Comparison of ENCODE assay signal across 20 mouse cellular contexts in genomic region chr10:117120051-117120666, GRCm38 (mm10). TPM values are rescaled to one million over a fixed set of nuclear protein-coding genes. Genes with fewer than 3 reads are reported as not detected.
DNase-seq lines count a peak whose midpoint lies in the region; ATAC-seq and TF ChIP-seq lines count a peak whose summit lies in the region.
"Had no signal": no experiment of that assay in that cellular context is flagged by ENCODE, and none has a peak within 500 bp of the region (broad histone marks: within the 10 kb centered on the region; RNA-seq: fewer than 3 reads in every experiment).

No protein-coding gene starts in this region.

- TF ChIP-seq POLR2A in cerebellum, adult 2 months (IDR thresholded peaks at IDR 0.05; ENCODE audit: borderline replicate concordance, insufficient read depth, low read length), result no peak

- 0 out of 2 replicates have a peak overlapping the region, but pooled peaks have one; percentile 59 for H3K4me2 ChIP-seq in heart, embryonic 13.5 days
- no peak overlapping the region for H3K4me2 ChIP-seq in midbrain, embryonic 11.5 days
- H3K4me2 ChIP-seq in midbrain, embryonic 16.5 days (ENCODE audit: low read length), result no peak overlapping the region
- H3K4me2 ChIP-seq in liver, embryonic 13.5 days, result peak overlapping the region; percentile 48
- H3K4me2 ChIP-seq: embryonic facial prominence, embryonic 13.5 days; hindbrain, embryonic 15.5 days; limb, embryonic 13.5 days; lung, embryonic 14.5 days; neural tube, embryonic 15.5 days had no signal

- H3K27ac ChIP-seq in heart, embryonic 13.5 days (replicated peaks), result 0 out of 2 replicates have a peak overlapping the region, but pooled peaks have one; percentile 25
- no peak overlapping the region for H3K27ac ChIP-seq in midbrain, embryonic 11.5 days (ENCODE audit: low read depth, low read length)
- H3K27ac ChIP-seq in midbrain, embryonic 16.5 days (ENCODE audit: low read length), result no peak overlapping the region
- H3K27ac ChIP-seq in liver, embryonic 13.5 days, result peak overlapping the region; percentile 83
- no peak overlapping the region for H3K27ac ChIP-seq in cerebellum, adult 2 months (ENCODE audit: insufficient read depth, low read length)
- H3K27ac ChIP-seq: embryonic facial prominence, embryonic 13.5 days; hindbrain, embryonic 15.5 days; kidney, postnatal 0 days; limb, embryonic 13.5 days; midbrain, embryonic 10.5 days; neural tube, embryonic 15.5 days had no signal

- 70% methylated on average over 7 of the region's 7 CpGs for WGBS in heart, embryonic 13.5 days
- 92% methylated on average over 7 of the region's 7 CpGs for WGBS in midbrain, embryonic 11.5 days
- 96% methylated on average over 7 of the region's 7 CpGs for WGBS in midbrain, embryonic 16.5 days
- WGBS in liver, embryonic 13.5 days (ENCODE audit: insufficient replicate concordance), result 63% methylated on average over 7 of the region's 7 CpGs
- 95% methylated on average over 7 of the region's 7 CpGs for WGBS in cerebellum, adult 2 months

- no peak for TF ChIP-seq CTCF in cerebellum, adult 2 months (IDR thresholded peaks at IDR 0.05; ENCODE audit: borderline replicate concordance, insufficient read depth, low read depth, low read length)

- peaks cover 5% of the 10 kb centered on the region for H3K36me3 ChIP-seq in heart, embryonic 13.5 days
- H3K36me3 ChIP-seq in midbrain, embryonic 11.5 days (ENCODE audit: control insufficient read depth, insufficient read depth, low read length), result no peaks in the 10 kb centered on the region
- no peaks in the 10 kb centered on the region for H3K36me3 ChIP-seq in midbrain, embryonic 16.5 days (ENCODE audit: control insufficient read depth, insufficient read depth, low read length)
- peaks cover 10% of the 10 kb centered on the region for H3K36me3 ChIP-seq in liver, embryonic 13.5 days
- H3K36me3 ChIP-seq: embryonic facial prominence, embryonic 13.5 days; hindbrain, embryonic 15.5 days; limb, embryonic 13.5 days; midbrain, embryonic 10.5 days; neural tube, embryonic 15.5 days had no signal

- H3K27me3 ChIP-seq in heart, embryonic 13.5 days (replicated peaks), result no peaks in the 10 kb centered on the region
- no peaks in the 10 kb centered on the region for H3K27me3 ChIP-seq in midbrain, embryonic 11.5 days (ENCODE audit: control insufficient read depth, insufficient read depth, low read length)
- no peaks in the 10 kb centered on the region for H3K27me3 ChIP-seq in midbrain, embryonic 16.5 days (ENCODE audit: control insufficient read depth, insufficient read depth, low read depth, low read length)
- no peaks in the 10 kb centered on the region for H3K27me3 ChIP-seq in liver, embryonic 13.5 days
- no peaks in the 10 kb centered on the region for H3K27me3 ChIP-seq in cerebellum, adult 2 months (ENCODE audit: control insufficient read depth, insufficient read depth, low read length)
- H3K27me3 ChIP-seq: embryonic facial prominence, embryonic 13.5 days; hindbrain, embryonic 15.5 days; limb, embryonic 13.5 days; neural tube, embryonic 15.5 days had no signal

- peaks cover 59% of the 10 kb centered on the region for H3K4me1 ChIP-seq in heart, embryonic 13.5 days
- H3K4me1 ChIP-seq in midbrain, embryonic 11.5 days (ENCODE audit: control insufficient read depth, insufficient read depth, low read length), result no peaks in the 10 kb centered on the region
- H3K4me1 ChIP-seq in midbrain, embryonic 16.5 days (ENCODE audit: control insufficient read depth, insufficient read depth, low read length), result peaks cover 5% of the 10 kb centered on the region; the same call in 1 of the 2 replicates
- peaks cover 72% of the 10 kb centered on the region for H3K4me1 ChIP-seq in liver, embryonic 13.5 days (replicated peaks)
- no peaks in the 10 kb centered on the region; the same call in 1 of the 2 replicates for H3K4me1 ChIP-seq in cerebellum, adult 2 months (ENCODE audit: control insufficient read depth, insufficient read depth, low read length)
- H3K4me1 ChIP-seq: hindbrain, embryonic 15.5 days; midbrain, embryonic 10.5 days had no signal

- H3K9ac ChIP-seq in heart, embryonic 13.5 days, result no peak overlapping the region
- H3K9ac ChIP-seq in midbrain, embryonic 11.5 days (ENCODE audit: low read length), result no peak overlapping the region
- H3K9ac ChIP-seq in midbrain, embryonic 16.5 days (ENCODE audit: low read depth, low read length), result no peak overlapping the region
- peak overlapping the region; percentile 26; the same call in 1 of the 2 replicates for H3K9ac ChIP-seq in liver, embryonic 13.5 days
- H3K9ac ChIP-seq: embryonic facial prominence, embryonic 13.5 days; hindbrain, embryonic 15.5 days; limb, embryonic 13.5 days; lung, embryonic 14.5 days; neural tube, embryonic 15.5 days had no signal

- H3K9me3 ChIP-seq in heart, embryonic 13.5 days, result no peaks in the 10 kb centered on the region
- H3K9me3 ChIP-seq in midbrain, embryonic 11.5 days (ENCODE audit: control insufficient read depth, low read length), result no peaks in the 10 kb centered on the region
- no peaks in the 10 kb centered on the region for H3K9me3 ChIP-seq in midbrain, embryonic 16.5 days (replicated peaks; ENCODE audit: control insufficient read depth, low read length, poor library complexity, severe bottlenecking)
- H3K9me3 ChIP-seq in liver, embryonic 13.5 days (replicated peaks), result no peaks in the 10 kb centered on the region
- H3K9me3 ChIP-seq: embryonic facial prominence, embryonic 13.5 days; hindbrain, embryonic 15.5 days; limb, embryonic 13.5 days; midbrain, embryonic 10.5 days; neural tube, embryonic 15.5 days had no signal

- DNase-seq in heart, adult 11 months, result no peak
- peak; percentile 39 for DNase-seq in midbrain, embryonic 11.5 days (ENCODE audit: low spot score, missing footprints)
- no peak for DNase-seq in liver, embryonic 13.5 days
- DNase-seq in cerebellum, adult 2 months, result no peak
- DNase-seq: adrenal gland, postnatal 36 days; cerebellum, postnatal 36 days; embryo, embryonic 11 days; kidney, adult 2 months; lung, embryonic 14.5 days; right cerebral cortex, postnatal 4 days had no signal

- ATAC-seq in heart, embryonic 13.5 days (ENCODE audit: extremely low read depth, insufficient number of reproducible peaks, low FRiP score, low TSS enrichment), result no peak
- ATAC-seq in midbrain, embryonic 11.5 days (ENCODE audit: low FRiP score), result no peak
- no peak for ATAC-seq in midbrain, embryonic 16.5 days
- ATAC-seq in liver, embryonic 13.5 days (ENCODE audit: low read depth), result peak; percentile 93
- ATAC-seq in granulocyte monocyte progenitor cell, adult 5-6 weeks (replicated peaks; ENCODE audit: poor library complexity, severe bottlenecking), result no peak
- ATAC-seq: forebrain, embryonic 14.5 days had no signal

- H3K4me3 ChIP-seq in heart, embryonic 13.5 days, result no peak overlapping the region
- H3K4me3 ChIP-seq in midbrain, embryonic 11.5 days (ENCODE audit: low read depth, low read length), result no peak overlapping the region
- no peak overlapping the region for H3K4me3 ChIP-seq in midbrain, embryonic 16.5 days (ENCODE audit: low read depth, low read length)
- no peak overlapping the region for H3K4me3 ChIP-seq in liver, embryonic 13.5 days (replicated peaks)
- H3K4me3 ChIP-seq in cerebellum, adult 2 months (replicated peaks; ENCODE audit: insufficient read depth, low read depth, low read length), result no peak overlapping the region
- H3K4me3 ChIP-seq: embryonic facial prominence, embryonic 13.5 days; hindbrain, embryonic 15.5 days; limb, embryonic 13.5 days; midbrain, embryonic 10.5 days; neural tube, embryonic 15.5 days had no signal

RNA-seq across cellular contexts. Expression of gene Frs2, which starts 28.2 kb away (rescaled TPM):
- 14.7 and 16.2 TPM in 2 replicates for polyA plus RNA-seq in heart, embryonic 13.5 days (2015; fragmentation: Nextera tagmentation; extraction: Ambion mirVana)
- polyA plus RNA-seq in midbrain, embryonic 11.5 days (2014; fragmentation: Nextera tagmentation; extraction: Ambion mirVana), result 27.1 and 28.5 TPM in 2 replicates
- polyA plus RNA-seq in midbrain, embryonic 16.5 days (2015; fragmentation: Nextera tagmentation; extraction: Ambion mirVana), result 19.7 and 20.2 TPM in 2 replicates
- polyA plus RNA-seq in liver, embryonic 13.5 days (2015; fragmentation: Nextera tagmentation; extraction: Ambion mirVana), result 8.1 and 11.7 TPM in 2 replicates
- 32.6 and 36.4 TPM in 2 replicates for total RNA-seq in granulocyte monocyte progenitor cell, adult 5-6 weeks (2014; fragmentation: Nextera tagmentation)
- total RNA-seq in granulocyte monocyte progenitor cell, adult 5-6 weeks (2017), result 12.1 and 12.9 TPM in 2 replicates
- polyA plus RNA-seq in cerebellum, adult 2 months (2012; rRNA removed), result 36.3 and 37.1 TPM in 2 replicates

RNA-seq across cellular contexts. Expression of gene Cct2, which starts 56.5 kb away (rescaled TPM):
- 171 and 188 TPM in 2 replicates for polyA plus RNA-seq in heart, embryonic 13.5 days (2015; fragmentation: Nextera tagmentation; extraction: Ambion mirVana)
- polyA plus RNA-seq in midbrain, embryonic 11.5 days (2014; fragmentation: Nextera tagmentation; extraction: Ambion mirVana), result 337 and 338 TPM in 2 replicates
- 232 and 235 TPM in 2 replicates for polyA plus RNA-seq in midbrain, embryonic 16.5 days (2015; fragmentation: Nextera tagmentation; extraction: Ambion mirVana)
- polyA plus RNA-seq in liver, embryonic 13.5 days (2015; fragmentation: Nextera tagmentation; extraction: Ambion mirVana), result 220 and 240 TPM in 2 replicates
- 387 and 450 TPM in 2 replicates for total RNA-seq in granulocyte monocyte progenitor cell, adult 5-6 weeks (2014; fragmentation: Nextera tagmentation)
- 517 and 619 TPM in 2 replicates for total RNA-seq in granulocyte monocyte progenitor cell, adult 5-6 weeks (2017)
- 148 and 153 TPM in 2 replicates for polyA plus RNA-seq in cerebellum, adult 2 months (2012; rRNA removed)

Comparison
In these comparisons a context has a peak if more than half of its experiments do, and no peak if none do; other contexts are left out.
1. H3K27ac ChIP-seq: peak in heart, embryonic 13.5 days (single experiment) and liver, embryonic 13.5 days (single experiment); none in midbrain, embryonic 11.5 days (single experiment), midbrain, embryonic 16.5 days (single experiment) and cerebellum, adult 2 months (single experiment).
2. H3K4me2 ChIP-seq: peak in heart, embryonic 13.5 days (single experiment) and liver, embryonic 13.5 days (single experiment); none in midbrain, embryonic 11.5 days (single experiment) and midbrain, embryonic 16.5 days (single experiment).